Mouse (Mus musculus) embryonic facial prominence, embryonic 11.5 days (tissue): ENCODE results near the gene Pkdcc. TPM values are rescaled to one million over a fixed set of nuclear protein-coding genes. Genes with fewer than 3 reads are reported as not detected.

Source experiments
- ATAC-seq: fragments of 200-750 bp; cut with Nextera tagmentation; replicated peaks from 2 replicates; pipeline ENCODE4 v1.8.0; 2017; ENCODE audit warnings: low read depth; ENCODE audit not compliant: insufficient number of reproducible peaks, low FRiP score, low TSS enrichment
- DNase-seq: peaks from one replicate; pipeline ENCODE4 v3.0.0-alpha.2; 2015; ENCODE audit warnings: low spot score
- H3K27ac ChIP-seq: fragments of 300-500 bp; sonication (generic); replicated peaks from 2 replicates; pipeline ENCODE4 v1.5.1; 2014; ENCODE audit warnings: mild to moderate bottlenecking, low read depth, low read length, control low read depth
- H3K27me3 ChIP-seq: fragments of 300-500 bp; sonication (generic); 2 replicates; pipeline ENCODE4 v1.6.1; 2014; ENCODE audit warnings: mild to moderate bottlenecking, low read length, moderate library complexity, mixed read lengths; ENCODE audit not compliant: control insufficient read depth, insufficient read depth
- H3K36me3 ChIP-seq: fragments of 300-500 bp; sonication (generic); replicated peaks from 2 replicates; pipeline ENCODE4 v1.6.1; 2014; ENCODE audit warnings: low read depth, mild to moderate bottlenecking, low read length, moderate library complexity, mixed read lengths; ENCODE audit not compliant: control insufficient read depth, insufficient read depth
- H3K4me1 ChIP-seq: fragments of 300-500 bp; sonication (generic); 2 replicates; pipeline ENCODE4 v1.6.1; 2014; ENCODE audit warnings: low read length, mixed read lengths; ENCODE audit not compliant: control insufficient read depth, insufficient read depth
- H3K4me2 ChIP-seq: fragments of 300-500 bp; sonication (generic); 2 replicates; pipeline ENCODE4 v1.6.1; 2014; ENCODE audit warnings: low read depth, mild to moderate bottlenecking, control low read depth, low read length, moderate library complexity
- H3K4me3 ChIP-seq: fragments of 300-500 bp; sonication (generic); 2 replicates; pipeline ENCODE4 v1.5.1; 2014; ENCODE audit warnings: low read depth, low read length, control low read depth
- H3K9ac ChIP-seq: fragments of 300-500 bp; sonication (generic); replicated peaks from 2 replicates; pipeline ENCODE4 v1.6.1; 2014; ENCODE audit warnings: mild to moderate bottlenecking, control low read depth, low read length
- H3K9me3 ChIP-seq: fragments of 300-500 bp; sonication (generic); replicated peaks from 2 replicates; pipeline ENCODE4 v1.6.1; 2016; ENCODE audit warnings: mild to moderate bottlenecking, low read length, inconsistent platforms, mixed read lengths; ENCODE audit not compliant: control insufficient read depth
- WGBS: fragments of 180-500 bp; shearing (Covaris S2); extraction: QIAGEN DNeasy Blood & Tissue Kit; methylation state at CpG from one replicate; pipeline ENCODE4 v1.1.7; 2014; 5-methylcytosine and 5-hydroxymethylcytosine counted together
- polyA plus RNA-seq: library from polyadenylated mRNA; unstranded; fragments of >200 nt; fragmentation: Nextera tagmentation; extraction: Ambion mirVana; gene quantifications from 2 replicates; pipeline ENCODE4 v1.2.1, GENCODE M21; 2014

Pkdcc gene
- polyA plus RNA-seq, 1 experiment from 2014 or later: 23.4 TPM

DNA sequence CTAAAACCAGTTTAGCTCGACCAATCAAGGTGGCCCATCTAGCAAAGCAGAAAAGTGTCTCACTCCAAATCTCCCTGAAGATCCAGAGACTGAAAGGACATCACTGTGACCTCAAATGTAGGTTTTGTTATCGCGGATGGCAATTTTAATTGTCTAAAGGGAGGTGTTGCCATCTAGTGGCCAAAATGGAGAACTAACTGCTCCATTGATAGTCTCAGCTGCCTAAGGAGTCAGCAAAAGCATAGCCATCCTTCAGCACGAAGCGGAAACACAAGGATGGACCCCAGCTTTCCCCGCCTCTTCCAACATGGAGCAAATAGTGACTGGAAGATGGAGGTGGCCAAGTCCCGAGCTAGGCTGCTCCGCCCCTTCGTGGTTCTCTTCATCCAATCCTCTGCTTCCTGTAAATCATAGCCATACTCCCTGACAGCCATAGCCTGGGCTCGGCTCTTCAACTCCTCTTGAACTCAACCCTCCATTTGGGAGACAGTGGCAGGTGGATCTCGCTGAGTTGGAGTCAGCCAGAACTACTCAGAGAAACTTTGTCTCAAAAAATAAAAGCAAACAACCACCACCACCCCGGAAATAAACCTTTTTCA is 38.1 kb downstream of the Pkdcc start:
- ATAC-seq: peak; percentile 49; the same call in 1 of the 2 replicates
- Histone ChIP-seq H3K4me1 (0 out of 2 replicates have a peak, but pooled peaks cover 2% of the 10 kb centered on the region), H3K9me3 (no peaks in the 10 kb centered on the region; the same call in 1 of the 2 replicates), H3K4me3 (no peak overlapping the region), H3K27me3 (no peaks in the 10 kb centered on the region), H3K36me3 (no peaks in the 10 kb centered on the region), H3K27ac (no peak overlapping the region), H3K4me2 (no peak overlapping the region), H3K9ac (no peak overlapping the region)
- DNase-seq: peak; percentile 83
- WGBS: 30% methylated on average over 12 of the region's 12 CpGs

DNA sequence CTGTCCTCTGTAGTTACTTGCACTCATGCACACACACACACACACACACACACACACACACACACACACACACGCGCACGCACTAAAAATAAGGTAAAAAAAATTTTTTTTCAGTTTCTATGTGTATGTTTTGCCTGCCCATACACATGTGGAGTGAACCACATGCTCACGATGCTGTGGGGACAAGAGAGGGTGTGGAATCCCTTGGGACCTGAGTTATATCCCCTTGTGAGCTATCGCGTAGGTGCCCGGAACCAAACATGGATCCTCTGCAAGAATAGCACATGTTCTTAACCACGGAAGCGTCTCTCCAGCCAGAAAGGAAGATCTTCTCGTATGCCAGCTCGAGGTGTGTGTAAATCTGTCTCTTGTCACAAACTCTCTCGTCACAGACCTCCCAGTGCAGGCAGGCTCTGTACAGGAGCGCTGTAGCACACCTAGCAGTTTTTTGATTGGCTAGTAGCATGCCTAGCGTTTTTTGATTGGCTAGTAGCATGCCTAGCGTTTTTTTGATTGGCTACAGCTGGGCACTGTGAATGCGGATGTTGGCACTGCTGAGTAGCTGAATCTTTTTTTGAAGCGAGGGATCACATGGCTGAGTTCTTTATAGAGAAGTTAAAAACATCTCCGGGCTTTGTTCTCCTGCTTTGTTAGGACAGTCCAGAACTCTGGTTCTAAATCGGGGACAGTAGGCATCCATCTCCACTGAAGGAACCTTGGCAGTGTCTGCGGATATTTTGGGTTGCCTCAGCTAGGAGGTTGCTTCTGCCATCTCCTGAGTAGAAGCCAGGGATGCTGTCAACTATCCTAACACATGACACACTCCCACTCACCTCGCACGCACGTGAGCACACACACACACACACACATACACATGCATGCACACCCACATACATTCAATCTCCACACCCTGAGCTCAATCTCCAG is 52.4 kb downstream of the Pkdcc start:
- Histone ChIP-seq H3K27ac (no peak overlapping the region), H3K4me2 (peak overlapping the region; percentile 42), H3K27me3 (no peaks in the 10 kb centered on the region), H3K9ac (no peak overlapping the region), H3K36me3 (no peaks in the 10 kb centered on the region), H3K4me3 (no peak overlapping the region; the same call in 1 of the 2 replicates), H3K4me1 (no peaks in the 10 kb centered on the region), H3K9me3 (no peaks in the 10 kb centered on the region)
- 56% methylated on average over 23 of the region's 23 CpGs for WGBS
- ATAC-seq (peak; percentile 92), DNase-seq (peak; percentile 90)

DNA sequence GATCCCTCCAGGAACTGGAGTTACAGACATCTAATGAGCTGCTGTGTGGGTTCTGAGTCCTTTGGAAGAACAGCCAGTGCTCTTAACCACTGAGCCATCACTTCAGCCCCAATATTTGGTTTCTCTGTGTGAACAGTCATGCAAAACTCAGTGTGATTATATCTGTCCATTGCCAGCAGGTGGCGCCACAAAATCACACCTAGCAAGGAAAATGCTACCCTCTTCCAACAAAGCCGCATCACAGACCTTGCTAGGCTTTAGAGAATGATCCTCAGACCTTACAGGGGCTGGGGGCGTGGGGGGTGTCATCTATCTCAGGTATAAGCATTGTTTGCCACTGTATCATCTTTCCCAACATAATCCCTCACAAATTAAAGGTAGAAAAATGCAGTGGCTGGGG is 56.4 kb downstream of the Pkdcc start:
- DNase-seq (peak; percentile 90), ATAC-seq (no peak)
- 7% methylated on average over 3 of the region's 3 CpGs for WGBS
- H3K9ac ChIP-seq: no peak overlapping the region
- no peaks in the 10 kb centered on the region for H3K36me3 ChIP-seq
- H3K4me1 ChIP-seq: peaks cover 3% of the 10 kb centered on the region; the same call in 1 of the 2 replicates
- no peaks in the 10 kb centered on the region for H3K27me3 ChIP-seq
- H3K9me3 ChIP-seq: no peaks in the 10 kb centered on the region
- no peak overlapping the region for H3K27ac ChIP-seq
- no peak overlapping the region for H3K4me3 ChIP-seq
- no peak overlapping the region for H3K4me2 ChIP-seq

DNA sequence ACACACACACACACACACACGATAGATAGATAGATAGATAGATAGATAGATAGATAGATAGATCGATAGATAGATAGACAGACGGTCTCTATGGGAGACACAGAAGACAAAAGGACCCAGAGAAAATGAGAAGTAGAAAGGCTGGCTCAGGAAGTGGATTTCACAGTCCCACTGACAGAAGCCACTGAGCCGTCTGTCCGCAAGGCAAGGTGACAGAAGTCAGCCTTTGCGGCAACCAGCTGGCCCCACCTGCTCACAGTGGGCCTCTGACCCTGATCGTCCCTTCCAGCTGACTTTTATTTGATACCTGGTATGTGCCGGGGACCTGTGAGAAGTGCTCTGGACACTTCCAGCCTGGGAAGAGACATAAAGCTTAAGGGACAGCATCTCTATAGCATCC is 57.5 kb downstream of the Pkdcc start:
- H3K4me1 ChIP-seq: peaks cover 6% of the 10 kb centered on the region; the same call in 1 of the 2 replicates
- H3K36me3 ChIP-seq: no peaks in the 10 kb centered on the region
- WGBS: 51% methylated on average over 8 of the region's 8 CpGs
- H3K27ac ChIP-seq: no peak overlapping the region
- H3K27me3 ChIP-seq: no peaks in the 10 kb centered on the region
- H3K4me2 ChIP-seq: no peak overlapping the region
- ATAC-seq (no peak), DNase-seq (no peak)
- no peak overlapping the region for H3K9ac ChIP-seq
- H3K9me3 ChIP-seq: no peaks in the 10 kb centered on the region
- H3K4me3 ChIP-seq: no peak overlapping the region

DNA sequence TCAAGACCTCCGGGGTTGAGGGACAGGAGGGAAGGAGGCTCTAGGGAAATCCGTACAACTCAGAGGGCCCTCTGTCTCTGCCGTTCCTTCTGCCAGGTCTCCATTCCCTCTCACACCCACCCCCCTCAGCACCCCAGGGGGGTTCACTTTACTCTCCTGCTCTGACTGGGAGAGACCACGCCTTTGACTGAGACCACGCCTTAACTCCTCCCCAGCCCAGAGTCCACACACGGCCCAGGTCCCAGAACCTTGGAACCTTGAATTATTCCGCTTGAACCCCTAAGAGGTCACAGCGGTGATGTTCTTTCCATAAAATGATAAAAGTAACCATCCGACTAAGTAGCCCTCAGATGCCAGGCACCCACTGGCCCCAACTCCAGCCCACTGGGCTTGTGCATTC is 58.5 kb downstream of the Pkdcc start:
- no peak overlapping the region; the same call in 1 of the 2 replicates for H3K4me2 ChIP-seq
- H3K9me3 ChIP-seq: no peaks in the 10 kb centered on the region
- 20% methylated on average over 9 of the region's 9 CpGs for WGBS
- ATAC-seq (no peak), DNase-seq (no peak)
- H3K36me3 ChIP-seq: no peaks in the 10 kb centered on the region
- no peaks in the 10 kb centered on the region for H3K27me3 ChIP-seq
- H3K4me1 ChIP-seq: peaks cover 10% of the 10 kb centered on the region; the same call in 1 of the 2 replicates
- no peak overlapping the region for H3K4me3 ChIP-seq
- H3K9ac ChIP-seq: no peak overlapping the region; the same call in 1 of the 2 replicates
- H3K27ac ChIP-seq: no peak overlapping the region

DNA sequence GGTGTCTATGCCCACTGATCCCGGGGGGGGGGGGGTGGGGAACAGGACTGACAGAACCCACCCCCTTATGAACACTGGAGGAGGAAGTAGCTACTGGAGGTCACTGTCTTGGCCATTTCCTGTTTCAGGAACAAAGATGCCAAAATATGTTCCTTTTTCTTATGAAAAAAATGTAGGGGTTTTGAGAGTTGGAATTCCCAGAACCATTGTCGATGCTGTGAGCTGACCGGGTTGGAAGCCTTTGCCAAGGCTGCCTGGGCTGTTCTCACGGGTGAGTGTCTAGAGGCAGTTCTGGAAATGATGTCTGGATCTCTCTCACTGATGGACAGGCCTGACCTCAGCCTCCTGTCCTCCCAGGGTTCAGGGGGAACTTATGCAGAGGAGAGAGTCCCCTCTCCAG is 59.0 kb downstream of the Pkdcc start:
- H3K4me2 ChIP-seq: no peak overlapping the region
- no peak for ATAC-seq
- no peak overlapping the region for H3K4me3 ChIP-seq
- H3K9ac ChIP-seq: no peak overlapping the region
- peaks cover 12% of the 10 kb centered on the region for H3K4me1 ChIP-seq
- no peak for DNase-seq
- H3K27ac ChIP-seq: no peak overlapping the region
- no peaks in the 10 kb centered on the region for H3K36me3 ChIP-seq
- H3K9me3 ChIP-seq: no peaks in the 10 kb centered on the region
- no peaks in the 10 kb centered on the region for H3K27me3 ChIP-seq
- WGBS: 53% methylated on average over 4 of the region's 4 CpGs
